Mouse (Mus musculus): ENCODE measurements around the gene Clint1. TPM values are rescaled to one million over a fixed set of nuclear protein-coding genes. Genes with fewer than 3 reads are reported as not detected.

Gene Clint1
- polyA plus RNA-seq, 1 experiment: 106 TPM

GRCm38 (mm10) chr11:45854381-45854780 is 2.5 kb downstream of the Clint1 start:
- Histone ChIP-seq H3K4me3 (ENCODE audit: insufficient read depth, low read length) (no peak overlapping the region), H3K4me1 (ENCODE audit: control insufficient read depth, insufficient read depth, low read length) (peaks cover 12% of the 10 kb centered on the region; the same call in 1 of the 2 replicates), H3K27ac (ENCODE audit: insufficient read depth, low read length) (no peak overlapping the region)
- TF ChIP-seq CTCF (IDR thresholded peaks at IDR 0.05; ENCODE audit: borderline replicate concordance, insufficient read depth, low read length): no peak
- TF ChIP-seq POLR2A (IDR thresholded peaks at IDR 0.05; ENCODE audit: low read depth, low read length): no peak

- Histone ChIP-seq H3K27ac (ENCODE audit: insufficient read depth, low read length) (no peak overlapping the region), H3K4me3 (ENCODE audit: insufficient read depth, low read length) (no peak overlapping the region), H3K4me1 (ENCODE audit: control insufficient read depth, insufficient read depth, low read length) (peaks cover 12% of the 10 kb centered on the region; the same call in 1 of the 2 replicates)
- TF ChIP-seq POLR2A (IDR thresholded peaks at IDR 0.05; ENCODE audit: low read depth, low read length): no peak
These were observed 3.7 kb downstream of the Clint1 start for GRCm38 (mm10) chr11:45855407-45856148.

GRCm38 (mm10) chr11:45856149-45856516 is 4.3 kb downstream of the Clint1 start:
- TF ChIP-seq CTCF (IDR thresholded peaks at IDR 0.05; ENCODE audit: borderline replicate concordance, insufficient read depth, low read length) (no peak), POLR2A (IDR thresholded peaks at IDR 0.05; ENCODE audit: low read depth, low read length) (no peak)
- H3K27ac ChIP-seq (ENCODE audit: insufficient read depth, low read length): no peak overlapping the region
- H3K4me1 ChIP-seq (ENCODE audit: control insufficient read depth, insufficient read depth, low read length): peaks cover 12% of the 10 kb centered on the region; the same call in 1 of the 2 replicates
- no peak overlapping the region for H3K4me3 ChIP-seq (ENCODE audit: insufficient read depth, low read length)

DNA sequence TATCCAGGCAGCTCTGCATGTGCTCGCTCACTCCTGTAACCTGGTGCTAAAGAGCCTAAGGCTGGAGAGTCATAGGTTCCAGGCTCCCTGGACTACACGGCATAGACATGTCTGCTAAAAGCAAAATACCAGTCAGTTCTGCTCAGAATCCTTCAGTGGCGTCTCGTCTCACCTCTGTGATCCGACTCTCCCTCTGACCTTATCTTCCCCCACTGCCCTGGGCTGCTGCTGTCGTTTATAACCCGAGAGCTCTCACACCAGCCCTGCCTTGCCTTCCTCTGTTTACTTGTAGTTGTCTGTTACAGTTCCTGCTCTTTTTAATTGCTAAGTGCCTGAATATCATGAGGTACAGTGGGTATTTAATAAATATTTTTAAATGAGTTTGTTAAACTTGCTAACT is 9.5 kb downstream of the Clint1 start:
- Histone ChIP-seq H3K4me3 (ENCODE audit: insufficient read depth, low read length) (no peak overlapping the region), H3K4me1 (ENCODE audit: control insufficient read depth, insufficient read depth, low read length) (no peaks in the 10 kb centered on the region; the same call in 1 of the 2 replicates), H3K27ac (ENCODE audit: insufficient read depth, low read length) (no peak overlapping the region)
- no peak for TF ChIP-seq CTCF (IDR thresholded peaks at IDR 0.05; ENCODE audit: borderline replicate concordance, insufficient read depth, low read length)
- TF ChIP-seq POLR2A (IDR thresholded peaks at IDR 0.05; ENCODE audit: low read depth, low read length): no peak

DNA sequence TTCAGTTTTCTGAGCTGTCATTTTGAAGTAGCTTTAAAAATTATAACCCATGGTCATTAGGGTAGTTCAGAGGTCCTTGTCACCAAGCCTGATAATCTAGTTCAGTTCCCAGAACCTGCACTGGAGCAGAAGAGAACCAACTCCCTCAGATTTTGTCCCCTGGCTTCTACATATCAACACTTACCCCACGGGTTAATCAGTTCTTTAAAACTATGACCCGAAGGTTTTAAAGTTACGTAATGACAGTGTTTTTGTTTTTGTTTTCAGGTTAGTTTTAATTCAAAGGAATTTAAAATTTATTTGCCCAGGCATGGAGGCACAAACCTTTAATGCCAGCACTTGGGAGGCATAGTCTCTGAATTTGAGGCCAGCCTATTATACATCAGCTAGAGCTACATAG is 12.6 kb downstream of the Clint1 start:
- TF ChIP-seq CTCF (IDR thresholded peaks at IDR 0.05; ENCODE audit: borderline replicate concordance, insufficient read depth, low read length) (no peak), POLR2A (IDR thresholded peaks at IDR 0.05; ENCODE audit: low read depth, low read length) (no peak)
- Histone ChIP-seq H3K4me1 (ENCODE audit: control insufficient read depth, insufficient read depth, low read length) (no peaks in the 10 kb centered on the region; the same call in 1 of the 2 replicates), H3K4me3 (ENCODE audit: insufficient read depth, low read length) (no peak overlapping the region), H3K27ac (ENCODE audit: insufficient read depth, low read length) (no peak overlapping the region)

DNA sequence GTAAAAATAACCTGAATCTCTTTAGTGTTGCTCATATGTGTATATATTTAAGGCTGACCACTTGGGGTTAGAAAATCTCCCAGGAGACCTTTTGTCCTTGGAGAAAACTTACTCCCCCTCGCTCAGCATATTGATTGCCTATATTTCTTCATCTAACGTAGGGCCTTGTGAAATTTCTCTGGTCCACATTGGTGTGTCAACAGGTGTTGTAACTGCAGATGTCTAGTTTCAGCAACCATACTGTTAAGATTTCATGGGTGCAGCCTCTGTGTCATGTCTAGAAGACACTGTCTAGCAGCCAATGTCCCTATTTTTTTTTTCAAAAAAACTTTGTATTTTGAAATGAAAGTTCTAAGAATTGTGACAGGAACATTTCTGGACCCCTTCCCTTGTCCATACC is 14.0 kb downstream of the Clint1 start:
- no peak overlapping the region for H3K27ac ChIP-seq (ENCODE audit: insufficient read depth, low read length)
- H3K4me1 ChIP-seq (ENCODE audit: control insufficient read depth, insufficient read depth, low read length): no peaks in the 10 kb centered on the region; the same call in 1 of the 2 replicates
- TF ChIP-seq POLR2A (IDR thresholded peaks at IDR 0.05; ENCODE audit: low read depth, low read length) (no peak), CTCF (IDR thresholded peaks at IDR 0.05; ENCODE audit: borderline replicate concordance, insufficient read depth, low read length) (no peak)
- H3K4me3 ChIP-seq (ENCODE audit: insufficient read depth, low read length): no peak overlapping the region

DNA sequence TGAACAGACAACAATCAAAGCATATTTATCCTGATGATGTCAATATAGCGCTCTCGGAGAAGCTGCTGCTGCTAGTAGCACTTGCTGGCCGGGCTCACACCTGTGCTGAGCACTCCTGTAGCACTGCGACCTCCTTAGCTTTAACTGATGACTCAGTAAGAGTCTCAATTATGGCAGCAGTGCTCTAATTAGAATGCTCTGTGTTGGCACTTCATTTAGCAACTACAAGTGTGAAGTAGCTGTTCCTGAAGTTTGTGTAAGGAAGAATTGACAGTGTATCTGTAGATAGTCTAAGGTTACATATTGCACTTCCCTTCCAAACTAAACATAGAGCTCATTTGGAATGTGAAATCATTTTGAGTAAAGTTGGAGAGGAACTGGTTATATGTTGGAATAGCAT is 14.7 kb downstream of the Clint1 start:
- TF ChIP-seq POLR2A (IDR thresholded peaks at IDR 0.05; ENCODE audit: low read depth, low read length): no peak
- H3K4me1 ChIP-seq (ENCODE audit: control insufficient read depth, insufficient read depth, low read length): no peaks in the 10 kb centered on the region; the same call in 1 of the 2 replicates
- H3K4me3 ChIP-seq (ENCODE audit: insufficient read depth, low read length): no peak overlapping the region
- H3K27ac ChIP-seq (ENCODE audit: insufficient read depth, low read length): no peak overlapping the region

- TF ChIP-seq POLR2A (IDR thresholded peaks at IDR 0.05; ENCODE audit: low read depth, low read length) (no peak), CTCF (IDR thresholded peaks at IDR 0.05; ENCODE audit: borderline replicate concordance, insufficient read depth, low read length) (no peak)
- H3K4me1 ChIP-seq (ENCODE audit: control insufficient read depth, insufficient read depth, low read length): peaks cover 6% of the 10 kb centered on the region; the same call in 1 of the 2 replicates
- no peak overlapping the region for H3K4me3 ChIP-seq (ENCODE audit: insufficient read depth, low read length)
- H3K27ac ChIP-seq (ENCODE audit: insufficient read depth, low read length): no peak overlapping the region
These were observed 21.8 kb downstream of the Clint1 start for GRCm38 (mm10) chr11:45873666-45874065.

DNA sequence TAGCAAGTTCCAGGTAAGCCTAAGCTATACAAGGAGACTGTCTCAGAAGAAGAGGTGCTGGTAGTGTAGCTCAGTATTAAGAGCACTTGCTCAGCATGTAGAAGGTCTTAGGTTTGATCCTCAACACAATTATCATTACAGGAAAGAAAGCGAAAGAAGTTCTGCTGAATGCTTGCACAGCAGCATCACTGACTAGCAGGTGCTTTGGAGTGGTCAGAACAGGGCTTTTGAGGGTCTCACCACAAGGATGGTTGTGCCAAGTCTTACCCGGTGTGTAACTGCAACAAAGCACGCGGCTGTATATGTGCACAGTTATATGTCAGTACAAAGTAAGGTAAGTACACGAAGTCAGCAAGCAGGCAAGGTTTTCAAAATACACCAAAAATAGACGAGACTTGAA is 22.4 kb downstream of the Clint1 start:
- no peak overlapping the region for H3K4me3 ChIP-seq (ENCODE audit: insufficient read depth, low read length)
- H3K27ac ChIP-seq (ENCODE audit: insufficient read depth, low read length): no peak overlapping the region
- peaks cover 8% of the 10 kb centered on the region; the same call in 1 of the 2 replicates for H3K4me1 ChIP-seq (ENCODE audit: control insufficient read depth, insufficient read depth, low read length)
- TF ChIP-seq POLR2A (IDR thresholded peaks at IDR 0.05; ENCODE audit: low read depth, low read length): no peak
- TF ChIP-seq CTCF (IDR thresholded peaks at IDR 0.05; ENCODE audit: borderline replicate concordance, insufficient read depth, low read length): no peak

GRCm38 (mm10) chr11:45875351-45875935 is 23.6 kb downstream of the Clint1 start:
- peaks cover 13% of the 10 kb centered on the region for H3K4me1 ChIP-seq (ENCODE audit: control insufficient read depth, insufficient read depth, low read length)
- TF ChIP-seq POLR2A (IDR thresholded peaks at IDR 0.05; ENCODE audit: low read depth, low read length) (no peak), CTCF (IDR thresholded peaks at IDR 0.05; ENCODE audit: borderline replicate concordance, insufficient read depth, low read length) (no peak)
- H3K27ac ChIP-seq (ENCODE audit: insufficient read depth, low read length): no peak overlapping the region
- no peak overlapping the region for H3K4me3 ChIP-seq (ENCODE audit: insufficient read depth, low read length)
